Mouse (Mus musculus): ENCODE measurements around the gene Nsd2.

Nsd2 gene

DNA sequence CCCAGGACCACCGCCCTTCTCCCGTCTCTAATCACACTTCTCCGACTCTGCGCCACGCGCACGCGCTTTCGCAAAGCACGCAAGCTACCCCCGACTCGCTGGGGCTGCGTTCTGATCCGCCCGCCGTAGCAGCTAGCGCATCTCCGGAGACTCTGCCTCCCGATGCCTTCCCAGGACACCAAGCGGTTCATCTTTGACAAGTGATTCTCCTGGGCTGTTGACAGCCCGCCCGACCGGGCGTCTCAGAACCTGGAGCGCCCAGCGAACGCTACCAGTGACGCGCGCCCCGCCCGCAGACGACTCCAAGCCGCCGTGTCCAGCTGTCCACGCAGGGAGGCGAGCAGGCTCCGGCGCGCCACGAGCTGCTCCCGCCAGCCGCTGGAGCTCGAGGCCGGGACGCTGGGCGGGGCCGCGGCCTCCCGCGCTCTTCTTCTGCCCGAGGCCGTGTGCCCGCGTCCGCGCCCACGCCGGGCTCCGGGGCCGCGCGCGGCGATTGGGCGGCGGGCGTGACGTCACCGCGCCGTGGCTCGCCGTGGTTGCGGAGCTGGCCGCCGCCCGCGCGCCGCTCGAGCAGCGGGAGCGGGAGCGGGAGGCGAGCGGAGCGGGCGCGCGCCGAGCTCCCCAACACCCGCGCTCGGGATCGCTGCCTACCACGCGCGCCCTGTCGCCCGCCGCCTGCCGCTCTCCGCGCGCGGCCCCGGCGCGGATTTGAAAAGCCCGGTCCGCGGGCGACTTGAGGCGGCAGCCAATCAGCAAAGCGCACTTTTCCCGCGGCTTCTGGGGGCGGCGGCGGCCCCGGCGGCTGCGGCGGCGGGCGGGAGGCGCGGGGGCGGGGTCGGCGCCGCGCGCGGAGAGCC, at the start of gene Nsd2:
Gene Nsd2 (plus strand): TSS at position 850 of the 857 bp plus-strand sequence.
- peak; percentile 85 for DNase-seq (ENCODE audit: low read depth, low spot score)

DNA sequence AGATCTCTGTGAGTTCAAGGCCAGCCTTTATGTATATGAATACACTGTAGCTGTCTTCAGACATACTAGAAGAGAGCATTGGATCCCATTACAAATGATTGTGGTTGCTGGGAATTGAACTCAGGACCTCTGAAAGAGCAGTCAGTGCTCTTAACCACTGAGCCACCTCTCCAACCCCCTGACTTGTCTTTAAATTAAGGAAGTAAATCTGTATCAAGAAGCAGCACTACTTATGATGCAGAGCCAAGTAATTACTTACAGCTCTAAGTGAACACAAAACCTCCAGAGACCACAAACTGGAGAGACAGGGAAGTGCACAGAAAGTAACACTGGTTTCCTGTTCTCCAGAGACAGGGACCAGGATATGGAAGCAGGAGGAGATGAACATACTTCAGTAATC, 43.3 kb upstream of the Nsd2 start:
- DNase-seq (ENCODE audit: low read depth, low spot score): no peak

DNA sequence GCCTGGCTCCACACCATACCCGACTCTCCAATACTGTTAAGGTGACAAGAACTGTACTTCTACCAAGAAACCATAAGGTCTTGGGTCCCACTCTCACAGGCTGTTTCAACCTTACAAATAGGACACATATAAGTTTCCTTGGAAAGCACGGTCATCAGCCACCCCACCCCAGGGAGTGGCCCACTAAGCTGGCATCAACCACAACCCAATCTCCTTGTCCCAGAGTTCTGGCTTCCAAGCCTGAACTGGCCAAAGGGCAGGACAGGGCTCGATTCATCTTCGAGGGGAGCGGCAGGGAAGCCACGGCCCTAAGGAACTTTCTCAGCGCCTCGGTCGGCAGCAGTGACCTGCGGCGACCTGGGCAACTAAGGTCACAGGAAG, 38.6 kb upstream of the Nsd2 start:
- no peak for DNase-seq (ENCODE audit: low read depth, low spot score)

DNA sequence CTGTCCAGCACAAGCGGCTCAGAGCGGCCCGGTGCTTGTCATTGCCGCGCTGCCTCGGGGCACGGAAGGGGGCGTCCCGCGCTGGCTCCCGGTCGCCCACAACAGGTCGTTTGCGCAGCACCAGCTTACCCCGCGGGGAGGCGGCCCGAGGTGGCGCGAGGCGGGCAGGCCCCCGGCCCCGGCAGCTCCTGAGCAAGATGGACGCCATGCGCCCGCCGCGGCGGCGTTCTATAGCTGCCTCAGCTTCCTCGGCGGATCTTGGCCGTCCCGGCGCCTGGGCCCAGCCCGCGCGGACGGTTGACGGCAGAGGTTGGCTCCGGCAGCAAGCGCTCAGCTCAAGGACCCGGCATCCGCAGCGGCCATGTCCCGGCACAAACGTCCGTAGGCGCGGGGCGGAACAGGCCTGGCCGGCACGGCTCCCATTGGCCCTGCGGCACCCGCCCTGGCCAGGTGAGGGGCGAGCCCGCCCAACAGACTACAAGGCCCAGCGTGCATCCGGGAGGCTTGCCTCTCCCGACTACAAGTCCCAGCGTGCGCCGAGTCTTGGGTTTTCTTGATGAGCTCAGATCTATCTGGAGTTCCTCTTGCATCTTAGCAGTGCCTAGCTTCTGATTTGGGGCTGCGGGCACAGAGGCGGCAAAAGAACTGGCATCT, 38.1 kb upstream of the Nsd2 start, which contains the start of gene Letm1:
Gene Letm1 (minus strand): TSS at position 473 of the 654 bp plus-strand sequence.
- peak; percentile 96 for DNase-seq (ENCODE audit: low read depth, low spot score)

DNA sequence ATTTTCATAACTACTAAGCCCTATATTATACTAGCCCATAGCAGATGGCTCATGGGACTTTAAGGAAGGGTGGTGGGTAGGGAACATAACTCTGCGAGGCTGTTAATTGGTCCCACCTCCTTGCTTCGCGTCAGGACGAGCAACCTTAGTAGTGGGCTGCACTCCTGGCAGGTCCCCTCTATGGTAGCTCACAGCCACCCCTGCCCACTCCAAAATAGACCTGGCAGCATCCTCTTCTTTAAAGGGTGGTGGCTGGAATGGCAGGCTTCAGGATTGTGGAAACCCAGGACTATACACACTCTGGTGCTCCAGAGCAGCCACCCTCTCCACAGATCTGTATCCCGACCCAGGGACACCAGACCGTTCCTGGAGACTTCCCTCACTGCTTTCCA, 37.5 kb upstream of the Nsd2 start:
- DNase-seq (ENCODE audit: low read depth, low spot score): no peak

DNA sequence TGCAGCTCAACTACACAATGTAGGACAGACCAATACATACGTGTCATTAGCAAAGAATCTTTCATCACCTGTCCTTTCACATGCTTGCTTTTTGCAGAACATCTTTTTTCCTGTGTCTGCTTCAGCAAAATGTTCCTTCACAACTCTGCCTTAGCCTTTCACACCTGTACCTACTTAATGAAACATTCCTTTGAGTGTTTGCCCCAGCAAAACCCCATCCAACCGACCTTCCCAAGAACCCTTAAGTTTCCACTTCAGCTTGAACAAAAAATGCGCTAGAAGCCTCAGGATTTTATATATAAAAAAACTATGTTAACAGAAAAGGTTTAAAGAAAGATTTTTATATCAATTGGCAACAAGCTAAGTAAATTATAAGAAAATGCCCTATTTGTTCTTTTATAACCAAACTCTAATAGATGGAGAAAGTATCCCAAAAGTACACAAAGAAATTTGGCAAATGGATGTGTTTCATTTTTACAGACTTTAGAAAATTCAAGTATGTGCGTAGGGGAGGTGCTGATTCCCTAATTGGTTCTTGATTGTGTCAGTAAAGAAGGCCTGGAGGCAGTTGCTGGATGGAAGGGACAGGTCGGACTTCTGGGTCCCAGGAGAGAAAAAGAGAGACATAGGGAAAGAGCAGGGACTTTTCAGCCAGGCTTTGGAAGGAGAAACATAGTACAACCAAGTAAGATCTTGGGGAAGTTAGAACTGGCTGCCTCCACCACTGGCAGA, 28.4 kb upstream of the Nsd2 start:
- DNase-seq (ENCODE audit: low read depth, low spot score): no peak

DNA sequence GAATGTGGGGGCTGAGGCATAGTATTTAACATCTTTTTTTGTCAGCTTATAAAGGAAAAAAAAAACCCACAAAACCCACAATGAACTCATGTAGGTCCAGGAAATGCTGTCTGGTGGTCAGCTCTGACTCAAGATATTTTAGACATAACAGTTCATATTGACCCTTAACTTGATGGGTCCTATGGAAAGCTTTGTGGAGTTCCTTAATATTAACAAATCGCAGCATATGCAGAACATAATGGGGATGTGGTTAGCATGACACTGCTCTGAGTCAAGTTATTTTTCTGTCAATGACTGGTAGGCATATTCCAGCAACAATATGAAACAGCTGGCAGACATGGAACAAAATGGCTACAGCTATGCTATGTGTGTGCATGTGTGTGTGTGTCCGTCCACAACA, 17.2 kb upstream of the Nsd2 start:
- no peak for DNase-seq (ENCODE audit: low read depth, low spot score)

DNA sequence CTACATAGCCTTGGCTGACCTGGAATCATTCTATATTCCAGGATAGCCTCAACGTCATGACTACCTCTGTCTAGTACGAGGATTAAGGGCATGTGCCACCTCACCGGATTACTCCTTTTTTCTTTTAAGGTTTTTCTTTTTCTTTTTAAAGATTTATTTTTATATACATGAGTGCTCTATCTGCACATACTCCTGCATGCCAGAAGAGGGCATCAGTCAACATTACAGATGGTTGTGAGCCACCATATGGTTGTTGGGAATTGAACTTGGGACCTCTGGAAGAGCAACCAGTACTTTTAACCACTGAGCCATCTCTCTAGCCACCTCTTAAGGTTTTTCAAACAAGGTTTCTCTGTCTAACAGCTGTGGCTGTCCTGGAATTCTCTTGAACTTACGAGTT, 9.0 kb upstream of the Nsd2 start:
- no peak for DNase-seq (ENCODE audit: low read depth, low spot score)

DNA sequence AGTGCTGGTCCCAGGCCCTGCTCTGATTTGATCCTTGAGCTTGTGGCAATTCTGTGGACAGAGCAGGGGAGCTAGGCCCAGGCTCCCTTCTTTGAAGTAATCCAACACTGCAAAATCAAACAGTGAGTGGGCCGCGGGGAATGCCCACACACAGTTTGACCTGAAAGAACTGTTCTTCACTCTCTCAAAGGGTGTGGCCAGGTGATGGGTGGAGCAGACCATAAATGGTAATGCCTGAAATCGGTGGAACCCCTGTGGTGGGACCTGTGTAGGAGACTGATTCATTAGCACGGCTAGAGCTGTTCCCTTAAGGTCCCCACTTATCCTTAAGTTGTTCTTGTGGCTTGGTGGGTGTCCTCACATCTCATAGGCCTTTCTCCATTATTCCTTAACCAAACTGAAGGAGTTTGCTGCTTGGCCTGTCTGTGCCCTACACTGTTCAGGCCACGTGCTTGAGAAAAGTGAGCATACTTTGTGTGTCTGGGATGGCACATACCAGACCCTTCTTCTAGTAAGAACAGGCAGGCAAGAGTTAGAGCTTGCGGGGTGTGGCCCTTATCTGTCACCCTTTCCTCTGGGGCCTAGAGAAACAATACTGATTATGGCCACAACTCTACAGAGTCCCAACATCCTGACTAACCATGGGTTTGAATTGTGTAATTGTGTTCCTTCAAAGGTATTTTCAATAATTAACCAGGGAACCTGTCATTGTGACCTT, 4.4 kb upstream of the Nsd2 start:
- DNase-seq (ENCODE audit: low read depth, low spot score): peak; percentile 14

DNA sequence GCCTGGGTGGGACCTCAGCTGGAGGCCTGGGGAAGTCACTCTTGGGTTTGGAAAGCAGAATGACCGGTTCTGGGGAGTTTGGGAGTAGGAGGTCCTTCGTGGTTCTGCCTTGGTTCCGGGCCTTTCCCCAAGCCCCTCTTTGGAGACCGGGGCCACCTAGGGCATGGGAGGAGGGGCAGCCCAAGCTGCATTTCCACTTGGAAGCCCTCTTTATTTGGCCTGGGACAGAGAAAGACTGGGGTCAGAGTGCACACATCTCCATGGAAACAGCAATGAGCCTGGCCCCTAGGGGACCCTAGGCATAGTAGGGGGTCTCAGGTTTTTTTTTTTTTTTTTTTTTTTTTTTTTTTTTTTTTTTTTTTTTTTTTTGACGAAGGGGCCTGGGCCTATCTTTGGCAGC, 2.4 kb upstream of the Nsd2 start:
- DNase-seq (ENCODE audit: low read depth, low spot score): no peak

DNA sequence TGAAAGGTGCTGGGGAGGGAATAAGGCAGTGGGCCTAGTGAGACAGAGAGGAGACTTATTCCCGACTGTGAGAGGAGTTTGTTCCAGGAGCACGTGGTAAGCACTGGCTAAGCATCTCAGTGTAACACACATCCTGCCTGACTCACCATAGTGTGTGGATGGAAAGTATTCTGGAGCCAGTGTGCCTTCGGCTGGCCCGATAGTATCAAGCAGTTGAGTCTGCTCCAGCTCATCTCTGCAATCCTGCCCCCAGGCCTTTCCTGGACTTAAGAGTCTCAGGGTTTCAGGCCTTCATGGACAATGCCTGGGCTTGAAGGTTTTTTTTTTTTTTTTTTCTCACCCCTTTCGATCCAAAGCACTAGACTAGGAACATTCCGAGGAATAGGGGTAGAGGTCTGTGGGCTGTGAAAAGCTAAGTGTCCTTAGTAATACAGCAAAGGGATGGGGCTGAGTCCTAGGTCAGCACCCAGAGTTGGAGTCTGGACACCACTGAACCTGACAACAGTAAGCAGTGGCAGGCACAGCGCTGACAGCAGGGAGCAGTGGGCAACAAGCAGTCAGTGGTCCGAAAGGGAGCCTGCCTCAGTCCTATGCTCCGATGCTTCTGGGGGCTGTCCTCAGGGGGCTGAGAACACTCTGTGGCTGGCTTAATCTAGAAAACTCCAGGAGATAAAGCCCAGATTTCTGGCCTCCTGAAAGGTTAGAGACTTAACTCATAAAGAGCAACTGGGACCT, 1.2 kb upstream of the Nsd2 start:
- DNase-seq (ENCODE audit: low read depth, low spot score): peak; percentile 6

DNA sequence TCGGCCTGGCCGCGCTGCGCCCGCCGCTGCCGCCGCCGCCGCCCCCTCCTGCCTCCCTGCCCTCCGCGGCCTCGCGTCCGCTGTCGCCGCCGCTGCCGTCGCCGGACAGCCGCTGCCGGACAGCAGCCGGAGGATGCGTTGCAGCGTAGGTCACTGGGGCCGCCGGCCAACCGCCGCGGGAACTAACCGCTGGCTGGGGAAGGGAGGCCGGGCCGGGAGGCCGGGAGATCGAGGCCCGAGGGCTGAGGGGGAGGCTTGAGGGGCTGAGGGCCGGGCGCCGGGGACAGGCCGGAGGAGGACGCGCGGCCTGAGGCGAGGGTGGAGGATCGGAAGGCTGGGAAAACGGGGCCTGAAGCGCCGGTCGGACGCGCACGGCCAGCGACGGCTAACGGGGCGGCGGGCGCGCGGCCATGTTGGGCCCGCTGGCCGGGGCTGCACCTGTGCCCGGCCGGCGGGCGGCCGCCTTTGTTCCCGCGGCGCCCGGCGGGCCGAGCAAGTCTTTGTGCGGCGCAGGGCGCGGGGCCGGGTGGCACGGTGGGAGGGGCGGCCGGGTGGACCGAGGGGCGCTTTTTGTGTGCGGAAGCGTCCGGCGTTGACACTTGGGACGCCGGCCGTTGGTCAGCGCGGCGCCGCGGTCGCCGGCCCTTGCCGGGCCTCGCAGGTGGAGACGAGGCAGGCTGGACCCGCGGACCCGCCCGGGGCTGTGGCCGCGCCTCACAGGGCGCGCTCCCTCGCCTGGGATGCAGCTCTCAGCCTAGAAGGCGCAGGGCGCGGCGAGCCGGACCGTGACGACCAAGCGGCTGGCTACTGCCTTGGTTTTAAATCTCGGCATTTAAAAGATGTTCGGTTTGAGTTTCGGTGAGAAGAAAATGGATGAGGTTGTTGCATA, 452 bp downstream of the Nsd2 start:
- peak; percentile 59 for DNase-seq (ENCODE audit: low read depth, low spot score)

DNA sequence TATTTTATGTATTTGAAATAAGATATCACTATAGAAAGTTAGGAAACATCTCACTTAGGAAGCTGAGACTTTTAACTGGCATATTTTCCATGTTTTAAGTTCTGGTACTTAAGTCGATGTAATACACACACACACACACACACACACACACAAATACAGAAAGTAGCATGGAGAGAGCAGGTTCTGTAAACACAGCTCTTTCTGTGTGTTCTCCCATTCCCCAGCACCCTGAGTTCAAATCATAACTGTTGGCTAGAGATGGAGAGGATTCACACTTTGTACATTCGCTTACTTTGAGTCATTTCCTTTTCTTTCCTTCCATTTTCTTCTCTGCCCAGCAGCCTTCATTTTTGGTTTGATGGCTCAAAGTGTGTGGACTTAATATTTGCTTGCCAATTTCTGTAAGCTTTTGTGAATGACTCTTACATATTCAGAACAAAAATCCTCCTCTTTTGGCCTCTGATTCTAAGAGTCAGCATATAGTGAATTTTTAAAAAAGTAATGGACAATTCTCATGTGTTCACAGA, 1.4 kb downstream of the Nsd2 start:
- no peak for DNase-seq (ENCODE audit: low read depth, low spot score)

DNA sequence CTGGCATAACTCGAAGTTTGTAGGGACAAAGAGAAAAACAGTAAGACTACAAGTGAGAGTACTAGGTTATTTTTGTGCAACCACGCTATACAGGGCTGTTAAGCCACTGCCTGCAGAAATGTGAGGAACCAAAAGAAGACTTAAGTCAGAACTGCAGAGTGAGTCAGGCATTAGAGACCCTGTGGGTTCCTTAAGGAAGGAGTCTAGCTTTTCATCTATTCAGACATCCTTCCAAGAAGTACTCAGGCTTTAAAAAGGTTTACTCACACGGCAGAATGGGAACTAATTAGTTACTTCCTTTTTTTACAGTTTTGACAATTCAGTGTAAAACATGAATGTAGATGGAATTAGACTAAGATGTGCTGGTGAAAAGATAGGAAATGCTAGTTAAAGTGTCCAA, 1.9 kb downstream of the Nsd2 start:
- no peak for DNase-seq (ENCODE audit: low read depth, low spot score)

DNA sequence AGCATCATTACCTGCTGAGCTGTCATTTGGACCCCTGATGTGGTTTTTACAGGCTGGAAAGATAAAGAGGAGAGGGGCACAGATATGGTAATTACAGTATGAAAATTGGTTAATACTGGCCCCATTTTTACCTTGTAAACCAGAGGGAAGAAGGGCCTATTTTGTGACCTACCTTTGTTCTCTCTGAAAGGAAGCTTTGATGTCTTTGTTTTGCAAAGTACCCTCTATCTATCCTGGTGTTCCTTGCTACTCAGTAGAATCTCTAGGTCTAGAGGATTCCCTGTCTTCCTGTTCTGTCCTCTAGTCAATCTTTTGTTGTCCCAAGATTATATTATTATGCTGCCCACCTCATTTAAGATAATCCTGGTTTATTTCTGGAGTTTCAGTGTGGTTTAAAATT, 5.5 kb downstream of the Nsd2 start:
- peak; percentile 72 for DNase-seq (ENCODE audit: low read depth, low spot score)

DNA sequence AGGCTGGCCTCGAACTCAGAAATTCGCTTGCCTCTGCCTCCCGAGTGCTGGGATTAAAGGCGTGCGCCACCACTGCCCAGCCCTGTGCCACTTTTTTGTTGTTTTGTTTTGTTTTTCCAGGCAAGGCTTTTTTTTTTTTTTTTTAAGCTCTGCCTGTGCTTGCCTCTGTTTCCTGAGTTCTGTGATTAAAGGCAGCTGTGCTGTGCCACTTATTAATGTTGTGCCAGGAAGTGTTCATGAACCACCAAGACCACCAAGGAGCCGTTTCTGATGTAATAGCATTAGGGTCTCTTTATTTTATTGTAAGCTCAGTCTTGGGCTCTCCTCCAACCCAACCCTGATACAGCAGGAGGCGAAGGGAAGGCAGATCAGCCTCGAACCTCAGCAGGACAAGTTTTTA, 7.6 kb downstream of the Nsd2 start:
- DNase-seq (ENCODE audit: low read depth, low spot score): no peak

DNA sequence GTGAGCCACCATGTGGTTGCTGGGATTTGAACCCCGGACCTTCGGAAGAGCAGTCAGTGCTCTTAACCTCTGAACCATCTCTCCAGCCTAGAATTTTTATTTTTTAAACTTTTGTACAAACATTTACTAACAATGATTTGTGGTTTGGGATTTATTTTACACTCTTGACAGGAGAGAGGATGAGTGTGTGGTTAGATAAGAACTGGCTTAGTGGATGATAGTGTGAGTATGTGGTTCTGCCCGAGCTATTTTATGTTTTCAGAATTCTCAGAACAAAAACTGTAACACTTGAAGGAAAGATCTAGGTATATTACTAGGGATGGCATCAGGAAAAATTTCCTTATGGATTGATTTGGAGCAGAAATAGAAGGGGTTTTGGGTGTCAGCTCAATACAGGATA, 9.4 kb downstream of the Nsd2 start:
- DNase-seq (ENCODE audit: low read depth, low spot score): no peak

DNA sequence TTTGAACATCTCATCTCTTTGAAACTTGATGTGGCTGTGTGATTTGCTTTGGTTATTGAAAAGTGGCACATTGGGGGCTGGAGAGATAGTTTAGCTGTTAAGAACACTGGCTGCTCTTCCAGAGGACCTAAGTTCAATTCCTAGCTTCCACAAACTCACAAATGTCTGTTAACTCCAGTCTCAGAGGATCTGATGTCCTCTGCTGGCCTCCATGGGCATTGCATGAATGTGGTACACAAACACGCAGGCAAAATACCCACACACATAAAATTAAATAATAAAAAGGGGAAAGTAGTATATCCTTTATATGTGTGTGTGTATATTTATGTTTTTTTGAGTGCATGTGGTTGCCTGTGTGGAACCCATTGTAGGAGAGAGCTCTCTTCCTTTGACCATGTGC, 10.3 kb downstream of the Nsd2 start:
- DNase-seq (ENCODE audit: low read depth, low spot score): peak; percentile 36

DNA sequence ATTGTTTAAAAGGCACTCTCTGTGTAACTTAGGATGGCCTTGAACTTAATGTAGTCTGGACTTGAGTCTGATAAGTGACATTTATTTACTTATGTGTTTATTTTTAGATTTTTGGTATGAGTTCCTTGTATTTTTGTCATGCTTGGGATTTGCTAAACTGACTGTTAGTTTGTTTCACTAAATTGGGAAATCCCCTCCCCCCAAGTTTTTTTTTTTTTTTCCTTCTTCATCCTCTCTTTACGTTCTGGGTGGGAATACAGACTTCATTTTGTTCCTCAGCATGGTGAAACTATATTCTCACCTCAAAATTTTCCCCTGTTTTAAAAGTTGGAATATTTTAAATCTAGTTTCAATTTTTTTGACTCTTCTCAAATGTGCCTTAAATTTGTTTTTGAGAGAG, 20.8 kb downstream of the Nsd2 start:
- no peak for DNase-seq (ENCODE audit: low read depth, low spot score)

DNA sequence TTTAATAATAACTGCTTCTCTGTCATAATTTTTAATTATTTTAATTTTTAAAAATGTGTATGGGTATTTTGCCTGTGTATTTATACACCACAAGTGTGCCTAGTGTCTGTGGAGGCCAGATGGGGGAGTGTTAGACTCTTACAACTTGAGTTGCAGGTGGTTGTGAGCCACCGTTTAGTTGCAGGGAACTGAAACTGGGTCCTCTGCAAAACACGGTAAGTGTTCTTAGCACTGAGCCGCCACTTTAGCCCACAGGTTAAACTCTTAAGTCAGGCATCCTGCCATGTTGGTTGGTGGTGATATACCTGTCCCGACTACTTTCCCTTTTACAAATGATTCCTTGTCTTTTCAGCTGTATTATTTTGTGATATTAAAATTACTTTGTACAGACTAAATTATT, 22.0 kb downstream of the Nsd2 start:
- no peak for DNase-seq (ENCODE audit: low read depth, low spot score)

Data from ZHBTc4 (cell line).